Mouse (Mus musculus) hindbrain, embryonic 14.5 days (tissue): Measurements from ENCODE around the gene Polrmt. TPM values are rescaled to one million over a fixed set of nuclear protein-coding genes. Genes with fewer than 3 reads are reported as not detected.

ENCODE experiments used
- ATAC-seq: fragments of 200-750 bp; cut with Nextera tagmentation; 2 replicates; pipeline ENCODE4 v1.8.0; 2017; ENCODE audit warnings: moderate number of reproducible peaks, mild to moderate bottlenecking, moderate TSS enrichment, moderate library complexity; ENCODE audit not compliant: low FRiP score
- DNase-seq: peaks from one replicate; pipeline ENCODE4 v3.0.0-alpha.2; 2015; ENCODE audit warnings: low spot score
- H3K27ac ChIP-seq: fragments of 300-500 bp; sonication (generic); 2 replicates; pipeline ENCODE4 v1.5.1; 2014; ENCODE audit warnings: mild to moderate bottlenecking, moderate library complexity
- H3K27me3 ChIP-seq: fragments of 300-500 bp; sonication (generic); 2 replicates; pipeline ENCODE4 v1.6.1; 2014; ENCODE audit warnings: mild to moderate bottlenecking, low read length, mixed read lengths; ENCODE audit not compliant: control insufficient read depth, insufficient read depth
- H3K36me3 ChIP-seq: fragments of 300-500 bp; sonication (generic); replicated peaks from 2 replicates; pipeline ENCODE4 v1.6.1; 2014; ENCODE audit not compliant: control insufficient read depth, insufficient read depth
- H3K4me1 ChIP-seq: fragments of 300-500 bp; sonication (generic); replicated peaks from 2 replicates; pipeline ENCODE4 v1.6.1; 2014; ENCODE audit warnings: antibody characterized with exemption, low read length, mixed read lengths; ENCODE audit not compliant: control insufficient read depth, insufficient read depth
- H3K4me2 ChIP-seq: fragments of 300-500 bp; sonication (generic); replicated peaks from 2 replicates; pipeline ENCODE4 v1.6.1; 2014; ENCODE audit warnings: mild to moderate bottlenecking, moderate library complexity
- H3K4me3 ChIP-seq: fragments of 300-500 bp; sonication (generic); replicated peaks from 2 replicates; pipeline ENCODE4 v1.5.1; 2014; ENCODE audit warnings: mild to moderate bottlenecking, low read length
- H3K9ac ChIP-seq: fragments of 300-500 bp; sonication (generic); 2 replicates; pipeline ENCODE4 v1.6.1; 2014
- H3K9me3 ChIP-seq: fragments of 300-500 bp; sonication (generic); 2 replicates; pipeline ENCODE4 v1.6.1; 2016; ENCODE audit warnings: low read length; ENCODE audit not compliant: control insufficient read depth
- WGBS: fragments of 180-500 bp; shearing (Covaris S2); extraction: QIAGEN DNeasy Blood & Tissue Kit; methylation state at CpG from one replicate; pipeline ENCODE4 v1.1.7; 2014; 5-methylcytosine and 5-hydroxymethylcytosine counted together
- polyA plus RNA-seq: library from polyadenylated mRNA; unstranded; fragments of >200 nt; fragmentation: Nextera tagmentation; extraction: Ambion mirVana; gene quantifications from 2 replicates; pipeline ENCODE4 v1.2.1, GENCODE M21; 2014

Polrmt gene
- polyA plus RNA-seq, 1 experiment from 2014 or later, result 32.8 TPM

GRCm38 (mm10) chr10:79691986-79692548 is 54.3 kb downstream of the Polrmt start:
- Histone ChIP-seq H3K36me3 (peaks cover 22% of the 10 kb centered on the region), H3K4me2 (no peak overlapping the region), H3K27me3 (no peaks in the 10 kb centered on the region), H3K4me1 (no peaks in the 10 kb centered on the region), H3K9ac (no peak overlapping the region), H3K9me3 (peaks cover 4% of the 10 kb centered on the region; the same call in 1 of the 2 replicates), H3K4me3 (no peak overlapping the region), H3K27ac (no peak overlapping the region)
- ATAC-seq (no peak), DNase-seq (no peak)
- 98% methylated on average over 2 of the region's 2 CpGs for WGBS

GRCm38 (mm10) chr10:79689178-79689577 is 57.2 kb downstream of the Polrmt start:
- H3K36me3 ChIP-seq, result peaks cover 50% of the 10 kb centered on the region
- no peaks in the 10 kb centered on the region for H3K4me1 ChIP-seq
- H3K9me3 ChIP-seq, result peaks cover 4% of the 10 kb centered on the region; the same call in 1 of the 2 replicates
- no peaks in the 10 kb centered on the region for H3K27me3 ChIP-seq
- ATAC-seq (no peak), DNase-seq (no peak)
- H3K4me3 ChIP-seq, result no peak overlapping the region
- H3K9ac ChIP-seq, result no peak overlapping the region
- WGBS, result 92% methylated on average over 3 of the region's 3 CpGs
- no peak overlapping the region for H3K4me2 ChIP-seq
- H3K27ac ChIP-seq, result no peak overlapping the region

- Histone ChIP-seq H3K9me3 (peaks cover 4% of the 10 kb centered on the region; the same call in 1 of the 2 replicates), H3K27ac (no peak within 1 kb of the TSS), H3K36me3 (peaks cover 50% of the 10 kb centered on the region), H3K27me3 (no peaks in the 10 kb centered on the region), H3K9ac (no peak within 1 kb of the TSS), H3K4me2 (no peak within 1 kb of the TSS), H3K4me1 (peaks cover 1% of the 10 kb centered on the region), H3K4me3 (no peak within 1 kb of the TSS)
- DNase-seq (no peak), ATAC-seq (no peak)
- 82% methylated on average over 4 of the region's 4 CpGs for WGBS
Observed at GRCm38 (mm10) chr10:79688720-79689119, 57.7 kb downstream of the Polrmt start, which contains the start of gene Gzmm. Gzmm (plus strand) TSS chr10:79689020.

GRCm38 (mm10) chr10:79687513-79687912 is 58.9 kb downstream of the Polrmt start:
- 94% methylated on average over 6 of the region's 6 CpGs for WGBS
- H3K36me3 ChIP-seq, result peaks cover 50% of the 10 kb centered on the region

GRCm38 (mm10) chr10:79686691-79687090 is 59.7 kb downstream of the Polrmt start:
- H3K4me3 ChIP-seq, result no peak overlapping the region
- WGBS, result 95% methylated on average over 1 of the region's 1 CpGs
- DNase-seq (no peak), ATAC-seq (no peak)
- peaks cover 50% of the 10 kb centered on the region for H3K36me3 ChIP-seq
- no peak overlapping the region for H3K27ac ChIP-seq
- no peak overlapping the region for H3K9ac ChIP-seq
- H3K4me2 ChIP-seq, result no peak overlapping the region
- peaks cover 12% of the 10 kb centered on the region for H3K4me1 ChIP-seq
- H3K9me3 ChIP-seq, result no peaks in the 10 kb centered on the region
- H3K27me3 ChIP-seq, result no peaks in the 10 kb centered on the region

More at GRCm38 (mm10) chr10:79687513-79687912, 58.9 kb downstream of the Polrmt start:
- Histone ChIP-seq H3K27ac (no peak overlapping the region), H3K4me1 (peaks cover 12% of the 10 kb centered on the region), H3K27me3 (no peaks in the 10 kb centered on the region), H3K4me3 (no peak overlapping the region), H3K4me2 (no peak overlapping the region), H3K9me3 (peaks cover 4% of the 10 kb centered on the region; the same call in 1 of the 2 replicates), H3K9ac (no peak overlapping the region)
- DNase-seq (no peak), ATAC-seq (no peak)

GRCm38 (mm10) chr10:79686219-79686618 is 60.2 kb downstream of the Polrmt start:
- Histone ChIP-seq H3K27ac (no peak overlapping the region), H3K4me2 (no peak overlapping the region), H3K36me3 (peaks cover 50% of the 10 kb centered on the region), H3K9me3 (no peaks in the 10 kb centered on the region), H3K9ac (no peak overlapping the region), H3K27me3 (no peaks in the 10 kb centered on the region), H3K4me1 (peaks cover 12% of the 10 kb centered on the region), H3K4me3 (no peak overlapping the region)
- ATAC-seq, result no peak
- no peak for DNase-seq
- 82% methylated on average over 2 of the region's 2 CpGs for WGBS

Other genes starting within 250 kb of the Polrmt start
- 15.5 and 21.4 TPM in 2 replicates for gene Plpp2, start 212.8 kb downstream of the Polrmt start, polyA plus RNA-seq
- 53.1 and 53.5 TPM in 2 replicates for gene Mier2, start 191.4 kb downstream of the Polrmt start, polyA plus RNA-seq
- not detected in 2 replicates for gene Theg, start 159.2 kb downstream of the Polrmt start, polyA plus RNA-seq
- 0.99 and 1.2 TPM in 2 replicates for gene C2cd4c, start 132.6 kb downstream of the Polrmt start, polyA plus RNA-seq
- 19.8 and 20.8 TPM in 2 replicates for gene Shc2, start 108.7 kb downstream of the Polrmt start, polyA plus RNA-seq
- 0.27 and 0.31 TPM in 2 replicates for gene Odf3l2, start 100.8 kb downstream of the Polrmt start, polyA plus RNA-seq
- gene Madcam1, start 82.0 kb downstream of the Polrmt start, polyA plus RNA-seq, result 0.68 and 1.2 TPM in 2 replicates
- 107 and 108 TPM in 2 replicates for gene Tpgs1, start 77.2 kb downstream of the Polrmt start, polyA plus RNA-seq
- 78.9 and 81.8 TPM in 2 replicates for gene Cdc34, start 64.4 kb downstream of the Polrmt start, polyA plus RNA-seq
- 1.5 and 1.8 TPM in 2 replicates for gene Gzmm, start 57.6 kb downstream of the Polrmt start, polyA plus RNA-seq
- 930 and 976 TPM in 2 replicates for gene Bsg, start 42.1 kb downstream of the Polrmt start, polyA plus RNA-seq
- gene Hcn2, start 29.9 kb downstream of the Polrmt start, polyA plus RNA-seq, result 2.9 and 4.3 TPM in 2 replicates
- 1.4 and 1.6 TPM in 2 replicates for gene Fgf22, start 8.5 kb upstream of the Polrmt start, polyA plus RNA-seq
- gene Rnf126, start 20.4 kb upstream of the Polrmt start, polyA plus RNA-seq, result 92.8 and 96.7 TPM in 2 replicates
- 1.6 and 2.2 TPM in 2 replicates for gene Fstl3, start 30.7 kb upstream of the Polrmt start, polyA plus RNA-seq
- 0.08 and 0.29 TPM in 2 replicates for gene Prss57, start 44.4 kb upstream of the Polrmt start, polyA plus RNA-seq
- 240 and 247 TPM in 2 replicates for gene Palm, start 47.0 kb upstream of the Polrmt start, polyA plus RNA-seq
- gene Misp, start 74.4 kb upstream of the Polrmt start, polyA plus RNA-seq, result 0.08 and 0.74 TPM in 2 replicates
- 59.5 and 62.6 TPM in 2 replicates for gene Ptbp1, start 107.8 kb upstream of the Polrmt start, polyA plus RNA-seq
- gene Prtn3, start 127.9 kb upstream of the Polrmt start, polyA plus RNA-seq, result 10.1 and 12.8 TPM in 2 replicates
- gene Plppr3, start 128.1 kb upstream of the Polrmt start, polyA plus RNA-seq, result 288 and 294 TPM in 2 replicates
- 0.47 TPM in 1 of 2 replicates, not detected in the other for gene Elane, start 139.7 kb upstream of the Polrmt start, polyA plus RNA-seq
- not detected in 2 replicates for gene Cfd, start 144.3 kb upstream of the Polrmt start, polyA plus RNA-seq
- gene Med16, start 162.3 kb upstream of the Polrmt start, polyA plus RNA-seq, result 42.0 and 42.5 TPM in 2 replicates
- 1.1 TPM in 1 of 2 replicates, not detected in the other for gene Gm26602, start 164.3 kb upstream of the Polrmt start, polyA plus RNA-seq
- gene Kiss1r, start 170.4 kb upstream of the Polrmt start, polyA plus RNA-seq, result 1.7 and 2.6 TPM in 2 replicates
- gene R3hdm4, start 174.6 kb upstream of the Polrmt start, polyA plus RNA-seq, result 228 and 232 TPM in 2 replicates
- gene Arid3a, start 180.5 kb upstream of the Polrmt start, polyA plus RNA-seq, result 3.4 and 3.8 TPM in 2 replicates
- gene Wdr18, start 213.6 kb upstream of the Polrmt start, polyA plus RNA-seq, result 91.8 and 97.8 TPM in 2 replicates
- 0.30 and 0.33 TPM in 2 replicates for gene Grin3b, start 224.1 kb upstream of the Polrmt start, polyA plus RNA-seq
- 22.6 and 22.8 TPM in 2 replicates for gene Tmem259, start 237.7 kb upstream of the Polrmt start, polyA plus RNA-seq
- gene Cnn2, start 242.0 kb upstream of the Polrmt start, polyA plus RNA-seq, result 28.4 and 37.6 TPM in 2 replicates
- gene Abca7, start 249.9 kb upstream of the Polrmt start, polyA plus RNA-seq, result 4.1 and 4.5 TPM in 2 replicates